Mouse (Mus musculus) embryonic fibroblast, embryonic 13.5 days (primary cell): ENCODE data around the gene Tmod3. TPM values are rescaled to one million over a fixed set of nuclear protein-coding genes. Genes with fewer than 3 reads are reported as not detected.
A peak's percentile ranks its signal among the peaks of the same experiment; 100 is the strongest.
"Not testable (repeated sequence)": the region's sequence is repeated elsewhere in the genome, so short reads cannot be mapped to it uniquely, and the experiment has no call there.

Experiments
- H3K27ac ChIP-seq: 2 replicates; pipeline ENCODE4 v1.5.1; 2012; ENCODE audit warnings: low read length, control low read depth, inconsistent platforms; ENCODE audit not compliant: insufficient read depth
- H3K4me1 ChIP-seq: 2 replicates; pipeline ENCODE4 v1.6.1; 2011; ENCODE audit warnings: low read length; ENCODE audit not compliant: control insufficient read depth, insufficient read depth
- H3K4me3 ChIP-seq: 2 replicates; pipeline ENCODE4 v1.5.1; 2011; ENCODE audit warnings: mild to moderate bottlenecking, control low read depth, low read length; ENCODE audit not compliant: insufficient read depth
- CTCF ChIP-seq: IDR thresholded peaks from 2 replicates; pipeline ENCODE4 v1.5.1; 2011; ENCODE audit warnings: mild to moderate bottlenecking, control low read depth, low read length, moderate library complexity, borderline replicate concordance; ENCODE audit not compliant: insufficient read depth
- POLR2A ChIP-seq: IDR thresholded peaks from 2 replicates; pipeline ENCODE4 v1.6.1; 2011; ENCODE audit warnings: low read depth, mild to moderate bottlenecking, control low read depth, low read length, moderate library complexity
- polyA plus RNA-seq: library from polyadenylated mRNA; stranded (reverse); fragments of >200 nt; gene quantifications from 2 replicates; pipeline ENCODE4 v1.2.4, GENCODE M21; 2011; ENCODE audit warnings: low read depth; ENCODE audit not compliant: missing spikeins, insufficient read length

The Tmod3 gene
- polyA plus RNA-seq, 1 experiment: 71.0 TPM

DNA sequence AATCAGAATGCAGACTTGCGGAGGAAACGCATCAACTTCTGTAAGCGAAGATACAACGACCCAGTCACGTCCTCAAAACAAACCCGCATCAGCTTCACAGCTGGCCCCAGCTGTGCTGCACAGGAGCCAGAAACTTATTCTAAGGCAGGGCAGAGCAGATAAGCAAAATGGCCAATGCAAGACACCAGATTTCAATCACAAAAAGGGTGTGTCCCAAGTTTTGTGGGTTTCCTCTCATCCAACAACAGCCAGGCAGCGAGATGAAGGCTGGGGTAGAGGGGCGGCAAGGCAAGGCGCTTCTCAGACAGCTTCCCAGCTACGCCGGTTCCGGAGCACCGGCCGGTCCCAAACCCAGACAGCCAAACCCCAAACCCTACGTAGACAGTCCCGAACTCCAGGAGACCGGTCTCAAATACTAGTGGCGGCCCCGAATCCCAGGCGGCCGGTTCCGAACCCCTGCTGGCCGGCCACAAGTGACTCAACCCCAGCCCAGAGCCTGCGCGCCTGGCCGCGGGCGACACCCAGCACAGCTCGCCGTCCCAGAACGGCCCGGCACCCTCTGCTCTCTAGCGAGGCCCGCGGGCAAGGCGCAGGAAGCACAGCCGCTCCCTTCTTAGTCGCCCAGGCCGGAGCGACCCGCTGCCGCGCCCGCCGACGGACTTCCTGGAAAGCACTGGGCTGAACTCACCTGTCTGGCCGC is 495 bp downstream of the Tmod3 start:
- Histone ChIP-seq H3K27ac (peak overlapping the region; percentile 86), H3K4me3 (peak overlapping the region; percentile 96), H3K4me1 (peaks cover 9% of the 10 kb centered on the region)
- TF ChIP-seq POLR2A: no peak
- no peak for TF ChIP-seq CTCF

- peak overlapping the region; percentile 96 for H3K4me3 ChIP-seq
- peak overlapping the region; percentile 86 for H3K27ac ChIP-seq
- TF ChIP-seq CTCF (no peak), POLR2A (no peak)
- peaks cover 12% of the 10 kb centered on the region for H3K4me1 ChIP-seq
Measured at GRCm38 (mm10) chr9:75558360-75558759, 1.1 kb downstream of the Tmod3 start.

- peaks cover 10% of the 10 kb centered on the region for H3K4me1 ChIP-seq
- H3K4me3 ChIP-seq: no peak overlapping the region
- TF ChIP-seq POLR2A (no peak), CTCF (no peak)
- H3K27ac ChIP-seq: no peak overlapping the region
Measured at GRCm38 (mm10) chr9:75553719-75554118, 5.7 kb downstream of the Tmod3 start.

DNA sequence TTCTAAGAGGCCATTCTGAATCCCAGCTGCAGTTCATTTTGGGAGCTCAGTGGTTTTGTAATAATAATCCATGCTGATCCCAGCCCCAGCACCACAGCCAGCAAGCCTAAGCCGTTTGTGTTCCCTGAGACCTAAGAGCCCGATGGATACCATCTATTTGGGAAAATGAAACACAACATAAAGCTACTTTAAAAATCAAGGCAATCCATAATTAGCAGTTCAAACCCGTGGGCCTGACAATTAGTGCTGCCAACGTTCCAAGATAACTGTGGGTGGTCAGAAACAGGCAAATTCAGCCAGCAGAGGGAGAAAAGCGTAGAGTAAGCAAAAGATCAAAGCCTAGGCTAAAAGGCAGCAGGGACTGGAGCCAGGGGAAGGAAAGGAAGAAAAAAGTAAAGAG is 8.1 kb downstream of the Tmod3 start:
- TF ChIP-seq CTCF (no peak), POLR2A (no peak)
- Histone ChIP-seq H3K4me1 (peaks cover 6% of the 10 kb centered on the region), H3K27ac (no peak overlapping the region), H3K4me3 (no peak overlapping the region)

DNA sequence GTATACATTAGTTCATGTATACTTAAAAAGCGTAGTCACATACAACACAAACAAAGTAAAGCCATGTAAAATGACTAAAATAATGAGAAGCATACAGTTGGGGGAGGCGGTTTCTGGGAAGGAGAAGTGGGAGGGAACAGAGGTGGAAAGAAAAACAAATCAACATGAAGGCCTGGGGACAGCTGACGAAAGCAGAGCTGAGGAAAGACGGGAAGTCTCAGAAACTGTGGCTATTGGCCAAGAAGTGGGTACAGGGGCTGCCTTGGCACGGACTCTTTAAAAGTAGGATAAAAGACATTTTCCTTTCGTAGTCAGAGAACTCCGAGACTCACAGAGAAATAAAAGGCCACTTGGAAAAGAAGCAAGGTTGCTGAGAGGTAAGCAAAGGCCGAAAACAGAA is 10.4 kb downstream of the Tmod3 start:
- TF ChIP-seq POLR2A (no peak), CTCF (no peak)
- H3K27ac ChIP-seq: no peak overlapping the region
- peaks cover 5% of the 10 kb centered on the region for H3K4me1 ChIP-seq
- H3K4me3 ChIP-seq: no peak overlapping the region

DNA sequence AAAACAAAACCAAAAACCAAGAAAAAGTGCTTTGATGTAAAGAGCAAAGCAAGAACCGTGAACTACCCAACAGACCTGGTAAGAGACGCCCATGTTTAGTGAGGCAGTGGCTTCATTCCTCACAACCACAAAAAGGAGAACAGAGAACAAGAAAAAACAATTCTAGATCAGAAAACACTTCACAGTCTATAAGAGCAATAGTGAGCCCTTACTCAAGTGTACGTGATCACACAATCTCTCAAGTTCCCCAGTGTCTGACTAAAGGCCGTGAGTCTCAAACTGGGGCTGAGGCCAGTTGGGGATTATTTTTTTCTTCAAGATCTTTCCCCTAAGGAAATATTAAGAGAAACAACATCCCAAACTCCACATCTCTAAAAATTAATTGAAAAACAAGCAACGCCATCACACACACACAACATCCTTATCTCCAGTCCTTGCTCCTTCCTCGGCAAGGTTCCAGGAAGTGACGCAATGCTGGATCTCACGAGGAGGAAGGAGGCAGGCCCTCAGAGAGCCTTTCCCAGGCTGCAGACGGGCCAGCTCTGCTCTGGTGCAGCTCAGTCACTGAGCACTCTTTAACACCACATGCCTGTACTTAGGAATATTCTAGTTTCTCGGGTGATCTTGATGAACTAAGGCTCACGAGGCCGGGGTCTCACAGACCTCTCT is 12.4 kb downstream of the Tmod3 start:
- no peak overlapping the region for H3K27ac ChIP-seq
- TF ChIP-seq POLR2A (no peak), CTCF (no peak)
- H3K4me3 ChIP-seq: no peak overlapping the region
- peaks cover 6% of the 10 kb centered on the region for H3K4me1 ChIP-seq

GRCm38 (mm10) chr9:75545514-75545913 is 13.9 kb downstream of the Tmod3 start:
- H3K27ac ChIP-seq: no peak overlapping the region
- no peak for TF ChIP-seq CTCF
- no peak for TF ChIP-seq POLR2A
- H3K4me3 ChIP-seq: no peak overlapping the region
- H3K4me1 ChIP-seq: peaks cover 16% of the 10 kb centered on the region

DNA sequence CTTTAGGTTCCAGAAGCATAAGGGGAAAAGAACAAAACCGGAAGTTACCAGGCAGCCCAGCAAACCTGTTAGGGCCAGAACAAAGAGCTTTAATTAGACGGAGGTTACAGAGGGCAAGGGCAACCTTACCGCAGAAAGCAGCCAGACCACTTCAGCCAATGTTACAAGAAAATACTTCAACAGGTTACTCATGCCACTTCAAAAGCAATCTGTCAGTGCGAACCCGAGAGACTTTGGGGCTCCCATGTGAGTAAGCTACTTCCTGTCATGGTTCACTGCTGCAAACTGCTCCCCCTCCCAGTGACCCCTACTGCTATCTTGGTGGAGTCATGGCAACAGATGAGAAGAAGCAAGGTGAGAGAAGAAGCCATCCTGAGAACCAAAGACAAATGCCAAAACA is 18.0 kb downstream of the Tmod3 start:
- Histone ChIP-seq H3K4me1 (peaks cover 16% of the 10 kb centered on the region), H3K4me3 (no peak overlapping the region), H3K27ac (peak overlapping the region; percentile 67)
- TF ChIP-seq POLR2A (no peak), CTCF (no peak)

DNA sequence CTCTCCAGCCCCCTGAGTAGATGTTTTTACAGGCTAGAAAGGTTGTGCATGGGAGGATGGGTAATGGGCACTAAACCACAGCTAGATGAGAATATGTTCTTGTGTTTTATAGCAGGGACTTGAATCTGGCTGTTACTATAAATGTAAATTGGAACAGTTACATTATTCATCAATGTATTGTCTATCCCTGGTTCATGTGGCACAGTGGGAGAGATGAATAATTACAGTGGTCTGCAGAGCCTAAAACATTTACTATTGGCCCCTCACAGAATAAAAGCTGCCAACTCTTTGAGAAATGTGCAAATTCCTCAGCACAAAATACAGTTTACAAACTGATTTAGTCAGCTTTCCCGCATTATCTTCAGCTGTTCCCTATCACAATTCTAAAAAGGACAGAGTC is 23.0 kb downstream of the Tmod3 start:
- H3K27ac ChIP-seq: no peak overlapping the region
- TF ChIP-seq CTCF: no peak
- no peak for TF ChIP-seq POLR2A
- H3K4me1 ChIP-seq: peaks cover 7% of the 10 kb centered on the region
- no peak overlapping the region for H3K4me3 ChIP-seq

DNA sequence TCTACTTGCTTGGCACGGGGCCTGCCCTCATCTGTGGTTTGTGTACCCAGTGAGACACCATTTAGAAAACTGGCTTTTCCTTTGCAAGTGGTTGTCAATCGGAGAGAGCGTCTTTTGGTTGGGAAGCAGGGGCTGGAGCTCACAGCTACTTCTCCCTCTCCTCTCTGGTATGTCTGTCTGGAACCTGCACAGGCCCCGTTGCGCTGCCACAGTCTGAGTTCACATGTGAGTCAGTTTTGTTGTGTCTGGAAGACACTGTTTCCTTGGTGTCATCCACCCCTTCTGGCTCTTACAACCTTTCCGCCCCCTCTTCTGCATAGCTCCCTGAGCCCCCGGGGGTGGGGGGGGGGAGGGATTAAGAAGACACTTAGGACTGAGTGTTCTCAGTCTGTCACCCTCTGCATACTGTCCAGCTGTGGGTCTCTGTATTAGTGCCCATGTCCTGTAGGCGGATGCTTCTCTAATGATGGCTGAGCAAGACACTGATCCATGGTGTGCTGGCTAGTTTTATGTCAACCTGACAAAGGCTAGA is 25.0 kb downstream of the Tmod3 start:
- Histone ChIP-seq H3K4me1 (peaks cover 2% of the 10 kb centered on the region; the same call in 1 of the 2 replicates), H3K4me3 (no peak overlapping the region), H3K27ac (peak overlapping the region; percentile 30; the same call in 1 of the 2 replicates)
- TF ChIP-seq POLR2A (no peak), CTCF (no peak)

GRCm38 (mm10) chr9:75532989-75533388 is 26.5 kb downstream of the Tmod3 start:
- H3K27ac ChIP-seq, H3K4me1 ChIP-seq, H3K4me3 ChIP-seq: not testable (repeated sequence)
